Mouse (Mus musculus) CD4-positive, CD25-positive, alpha-beta regulatory T cell (primary cell): ENCODE measurements around the gene 4833427G06Rik. TPM values are rescaled to one million over a fixed set of nuclear protein-coding genes. Genes with fewer than 3 reads are reported as not detected.

Source experiments
- polyA plus RNA-seq: library from polyadenylated mRNA; unstranded; fragments of 100-300 nt; shearing (Covaris generic); gene quantifications from one replicate; pipeline ENCODE4 v1.2.1, GENCODE M21; 2017

Gene 4833427G06Rik
- polyA plus RNA-seq, result not detected

DNA sequence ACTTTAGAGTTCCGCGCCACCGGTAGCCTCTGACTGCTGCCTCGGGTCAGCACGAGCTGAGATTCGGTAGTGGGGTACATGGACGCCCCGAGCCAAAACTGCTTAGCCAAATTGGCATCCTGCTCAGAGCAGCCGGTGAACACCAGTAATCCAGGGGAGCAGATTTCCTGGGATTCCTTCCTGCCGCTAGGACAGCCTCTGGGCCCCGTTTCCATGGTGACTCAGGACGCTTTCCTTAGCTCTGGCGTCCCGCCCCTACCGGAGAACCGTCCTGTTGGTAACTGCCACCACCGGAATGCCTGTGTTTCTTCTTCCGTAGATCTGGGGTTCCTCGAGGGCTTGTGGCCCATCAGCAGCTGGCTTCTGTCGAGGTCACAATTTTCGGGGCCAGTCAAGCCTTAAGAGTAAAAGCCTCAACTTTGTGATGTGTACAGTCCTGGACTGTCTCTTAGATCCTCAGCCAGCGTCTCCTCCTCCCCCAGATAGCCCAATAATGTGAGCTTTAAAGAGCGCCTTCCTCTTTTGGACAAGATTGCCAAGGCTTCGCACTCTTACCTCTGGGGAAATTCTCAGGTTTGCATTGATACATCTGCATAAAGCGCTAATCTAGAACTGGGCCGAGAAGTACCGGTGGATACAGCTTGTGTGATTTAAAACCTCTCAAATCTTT lies at the start of gene 4833427G06Rik:
TSS of gene 4833427G06Rik (minus strand) at position 323 of the 670 bp plus-strand sequence.

GRCm38 (mm10) chr9:51076979-51077315 lies 24.9 kb downstream of the 4833427G06Rik start, which contains the start of gene Layn:
Gene Layn, minus strand, starts transcription at chr9:51077094.

DNA sequence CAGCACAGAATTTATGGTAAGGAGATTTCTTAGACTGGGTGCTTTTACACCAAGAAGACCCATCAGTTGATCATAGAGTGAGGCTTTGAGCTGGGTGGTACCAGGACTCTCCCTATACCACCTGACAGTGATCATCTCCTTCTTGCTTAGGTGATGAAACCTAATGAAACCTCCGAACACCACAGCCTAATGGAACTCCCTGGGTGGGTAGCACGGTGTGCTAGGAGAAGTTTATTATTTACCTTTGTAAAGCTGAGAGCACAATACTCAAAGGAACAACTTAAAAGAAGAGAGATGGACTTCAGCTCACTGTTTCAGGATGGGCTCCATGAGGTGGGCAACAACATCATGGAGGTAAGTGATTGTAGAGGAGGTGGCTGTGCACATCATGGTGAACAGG lies 41.3 kb downstream of the 4833427G06Rik start, which contains the start of gene Btg4:
TSS of gene Btg4 (plus strand) at position 301 of the 400 bp plus-strand sequence.

Other genes with a start within 250 kb of the 4833427G06Rik start
- gene Sik2, start 93.0 kb downstream of the 4833427G06Rik start, polyA plus RNA-seq, result 36.6 TPM
- not detected for gene Btg4, start 41.2 kb downstream of the 4833427G06Rik start, polyA plus RNA-seq
- not detected for gene Layn, start 25.0 kb downstream of the 4833427G06Rik start, polyA plus RNA-seq
- not detected for gene Gm32742, start 63.4 kb upstream of the 4833427G06Rik start, polyA plus RNA-seq
- 3.2 TPM for gene Pou2af1, start 111.6 kb upstream of the 4833427G06Rik start, polyA plus RNA-seq
- not detected for gene Colca2, start 176.5 kb upstream of the 4833427G06Rik start, polyA plus RNA-seq
- gene 1810046K07Rik, start 226.8 kb upstream of the 4833427G06Rik start, polyA plus RNA-seq, result not detected